Mouse (Mus musculus) embryonic facial prominence, embryonic 15.5 days (tissue): ENCODE data around the gene Btbd1. TPM values are rescaled to one million over a fixed set of nuclear protein-coding genes. Genes with fewer than 3 reads are reported as not detected.

Experiments
- ATAC-seq: fragments of 200-750 bp; cut with Nextera tagmentation; 2 replicates; pipeline ENCODE4 v1.8.0; 2017; ENCODE audit warnings: low read depth, moderate TSS enrichment; ENCODE audit not compliant: insufficient number of reproducible peaks, low FRiP score, low TSS enrichment
- H3K27ac ChIP-seq: fragments of 300-500 bp; sonication (generic); replicated peaks from 2 replicates; pipeline ENCODE4 v1.5.1; 2015; ENCODE audit warnings: mild to moderate bottlenecking, inconsistent platforms
- H3K27me3 ChIP-seq: fragments of 300-500 bp; sonication (generic); 2 replicates; pipeline ENCODE4 v1.6.1; 2015; ENCODE audit warnings: inconsistent platforms
- H3K36me3 ChIP-seq: fragments of 300-500 bp; sonication (generic); 2 replicates; pipeline ENCODE4 v1.6.1; 2015; ENCODE audit warnings: mild to moderate bottlenecking, inconsistent platforms
- H3K4me1 ChIP-seq: fragments of 300-500 bp; sonication (generic); 2 replicates; pipeline ENCODE4 v1.6.1; 2015; ENCODE audit warnings: inconsistent platforms
- H3K4me2 ChIP-seq: fragments of 300-500 bp; sonication (generic); replicated peaks from 2 replicates; pipeline ENCODE4 v1.6.1; 2015; ENCODE audit warnings: mild to moderate bottlenecking, inconsistent platforms
- H3K4me3 ChIP-seq: fragments of 300-500 bp; sonication (generic); replicated peaks from 2 replicates; pipeline ENCODE4 v1.5.1; 2015; ENCODE audit warnings: mild to moderate bottlenecking, inconsistent platforms
- H3K9ac ChIP-seq: fragments of 300-500 bp; sonication (generic); 2 replicates; pipeline ENCODE4 v1.6.1; 2015; ENCODE audit warnings: inconsistent platforms
- H3K9me3 ChIP-seq: fragments of 300-500 bp; sonication (generic); replicated peaks from 2 replicates; pipeline ENCODE4 v1.6.1; 2016; ENCODE audit warnings: inconsistent platforms
- WGBS: fragments of 180-500 bp; shearing (Covaris S2); methylation state at CpG from one replicate; pipeline ENCODE4 v1.1.7; 2015; 5-methylcytosine and 5-hydroxymethylcytosine counted together
- polyA plus RNA-seq: library from polyadenylated mRNA; unstranded; fragments of >200 nt; fragmentation: Nextera tagmentation; extraction: Ambion mirVana; gene quantifications from 2 replicates; pipeline ENCODE4 v1.2.1, GENCODE M21; 2015

Gene Btbd1
- polyA plus RNA-seq, 1 experiment from 2014 or later: 60.7 TPM

- Histone ChIP-seq H3K9me3 (no peaks in the 10 kb centered on the region; the same call in 1 of the 2 replicates), H3K36me3 (peaks cover 26% of the 10 kb centered on the region), H3K9ac (no peak overlapping the region), H3K4me1 (peaks cover 4% of the 10 kb centered on the region; the same call in 1 of the 2 replicates), H3K4me2 (no peak overlapping the region), H3K27ac (no peak overlapping the region), H3K4me3 (no peak overlapping the region), H3K27me3 (no peaks in the 10 kb centered on the region)
- WGBS: 61% methylated on average over 10 of the region's 10 CpGs
- no peak for ATAC-seq
These were observed 51.5 kb downstream of the Btbd1 start for GRCm38 (mm10) chr7:81777667-81778218.

- Histone ChIP-seq H3K27ac (no peak overlapping the region), H3K9ac (no peak overlapping the region), H3K36me3 (peaks cover 10% of the 10 kb centered on the region), H3K9me3 (no peaks in the 10 kb centered on the region), H3K4me3 (no peak overlapping the region), H3K4me2 (no peak overlapping the region), H3K4me1 (0 out of 2 replicates have a peak, but pooled peaks cover 3% of the 10 kb centered on the region), H3K27me3 (no peaks in the 10 kb centered on the region)
- ATAC-seq: 0 out of 2 replicates have a peak, but pooled peaks have one; percentile 45
- 59% methylated on average over 5 of the region's 5 CpGs for WGBS
These were observed 53.9 kb downstream of the Btbd1 start for GRCm38 (mm10) chr7:81775325-81775724.

GRCm38 (mm10) chr7:81772786-81773539 lies 56.3 kb downstream of the Btbd1 start:
- no peak for ATAC-seq

GRCm38 (mm10) chr7:81763110-81763845 lies 66.0 kb downstream of the Btbd1 start:
- peak overlapping the region; percentile 66 for H3K4me3 ChIP-seq
- peak overlapping the region; percentile 63 for H3K9ac ChIP-seq
- H3K9me3 ChIP-seq: no peaks in the 10 kb centered on the region
- H3K27ac ChIP-seq: peak overlapping the region; percentile 81
- WGBS: under 1% methylated on average over 60 of the region's 60 CpGs
- peaks cover 19% of the 10 kb centered on the region for H3K4me1 ChIP-seq
- H3K27me3 ChIP-seq: no peaks in the 10 kb centered on the region
- peak overlapping the region; percentile 87 for H3K4me2 ChIP-seq
- peak; percentile 77 for ATAC-seq
- no peaks in the 10 kb centered on the region for H3K36me3 ChIP-seq

More at GRCm38 (mm10) chr7:81772786-81773539, 56.3 kb downstream of the Btbd1 start:
- Histone ChIP-seq H3K4me3 (no peak overlapping the region), H3K27ac (no peak overlapping the region), H3K27me3 (no peaks in the 10 kb centered on the region), H3K9ac (no peak overlapping the region), H3K36me3 (no peaks in the 10 kb centered on the region), H3K9me3 (no peaks in the 10 kb centered on the region), H3K4me1 (0 out of 2 replicates have a peak, but pooled peaks cover 3% of the 10 kb centered on the region), H3K4me2 (no peak overlapping the region)
- 74% methylated on average over 10 of the region's 10 CpGs for WGBS

- peak; percentile 96 for ATAC-seq
- Histone ChIP-seq H3K9me3 (no peaks in the 10 kb centered on the region), H3K4me1 (peaks cover 19% of the 10 kb centered on the region), H3K27ac (peak within 1 kb of the TSS; percentile 88), H3K4me2 (peak within 1 kb of the TSS; percentile 87), H3K36me3 (no peaks in the 10 kb centered on the region), H3K27me3 (no peaks in the 10 kb centered on the region), H3K9ac (peak within 1 kb of the TSS; percentile 63), H3K4me3 (peak within 1 kb of the TSS; percentile 66)
- under 1% methylated on average over 56 of the region's 56 CpGs for WGBS
These were observed 66.8 kb downstream of the Btbd1 start, which contains the start of gene Ramac for GRCm38 (mm10) chr7:81762180-81763109. Gene Ramac, plus strand, starts transcription at chr7:81762925.

GRCm38 (mm10) chr7:81747956-81748355 lies 81.3 kb downstream of the Btbd1 start:
- H3K27ac ChIP-seq: no peak overlapping the region
- H3K4me2 ChIP-seq: no peak overlapping the region
- no peaks in the 10 kb centered on the region for H3K36me3 ChIP-seq
- no peaks in the 10 kb centered on the region for H3K9me3 ChIP-seq
- H3K4me3 ChIP-seq: no peak overlapping the region
- ATAC-seq: no peak
- H3K27me3 ChIP-seq: no peaks in the 10 kb centered on the region
- WGBS: 76% methylated on average over 3 of the region's 3 CpGs
- H3K9ac ChIP-seq: no peak overlapping the region
- no peaks in the 10 kb centered on the region for H3K4me1 ChIP-seq

GRCm38 (mm10) chr7:81744145-81744544 lies 85.1 kb downstream of the Btbd1 start:
- no peaks in the 10 kb centered on the region for H3K9me3 ChIP-seq
- H3K36me3 ChIP-seq: no peaks in the 10 kb centered on the region
- no peak overlapping the region for H3K27ac ChIP-seq
- 59% methylated on average over 4 of the region's 4 CpGs for WGBS
- H3K27me3 ChIP-seq: no peaks in the 10 kb centered on the region
- no peak overlapping the region for H3K4me2 ChIP-seq
- H3K9ac ChIP-seq: no peak overlapping the region
- no peaks in the 10 kb centered on the region for H3K4me1 ChIP-seq
- no peak for ATAC-seq
- no peak overlapping the region for H3K4me3 ChIP-seq

Other genes with a start within 250 kb of the Btbd1 start
- gene Homer2, start 121.9 kb downstream of the Btbd1 start, polyA plus RNA-seq: 29.7 and 30.8 TPM in 2 replicates
- gene Ramac, start 66.5 kb downstream of the Btbd1 start, polyA plus RNA-seq: 104 and 108 TPM in 2 replicates
- 57.7 and 59.7 TPM in 2 replicates for gene 3110040N11Rik, start 40.0 kb downstream of the Btbd1 start, polyA plus RNA-seq
- gene Gm10160, start 26.4 kb upstream of the Btbd1 start, polyA plus RNA-seq: not detected in 2 replicates
- 22.1 and 25.1 TPM in 2 replicates for gene Tm6sf1, start 29.6 kb upstream of the Btbd1 start, polyA plus RNA-seq
- gene Hdgfl3, start 105.0 kb upstream of the Btbd1 start, polyA plus RNA-seq: 14.7 and 15.0 TPM in 2 replicates
- 1.6 and 1.8 TPM in 2 replicates for gene Bnc1, start 162.9 kb upstream of the Btbd1 start, polyA plus RNA-seq